Mouse (Mus musculus) olfactory bulb, adult 2 months (tissue): Measurements from ENCODE around the gene Anapc16.

ENCODE experiments used
- CTCF ChIP-seq: fragments of 200-500 bp; IDR thresholded peaks from 2 replicates; pipeline ENCODE4 v1.5.1; 2012; ENCODE audit warnings: low read depth, mild to moderate bottlenecking, low read length, moderate library complexity; ENCODE audit not compliant: insufficient read depth
- POLR2A ChIP-seq: fragments of 200-500 bp; IDR thresholded peaks from 2 replicates; pipeline ENCODE4 v1.6.1; 2012; ENCODE audit warnings: mild to moderate bottlenecking, low read depth, low read length, moderate library complexity; ENCODE audit not compliant: insufficient read depth

- TF ChIP-seq POLR2A (no peak), CTCF (no peak)
Observed at GRCm38 (mm10) chr10:59938662-59939061, 64.3 kb downstream of the Anapc16 start.
